Mouse (Mus musculus) heart, postnatal 14 days (tissue): ENCODE results near the gene Col20a1. TPM values are rescaled to one million over a fixed set of nuclear protein-coding genes. Genes with fewer than 3 reads are reported as not detected.

Experiments used
- DNase-seq, 2 experiments: peaks; one replicate each; pipeline ENCODE4 v3.0.0; 2021 to 2022
- intact Hi-C: fragments of 180-260 bp; cut with DNase I; formaldehyde crosslinking; loops from one replicate; pipeline ENCODE4 v1.15.1; 2025
- long read RNA-seq, 2 experiments: library from polyadenylated mRNA; stranded (forward); transcript quantifications; one replicate each; pipeline ENCODE4 v2.0.0; 2021
- total RNA-seq, 2 experiments: library from RNA; stranded (reverse); gene quantifications; 2 replicates each; pipeline ENCODE4 v1.2.3; 2021

The Col20a1 gene
- 1 to 10 TPM in 1 of 2 experiments, under 1 TPM in 1; 0.56 to 1.0 TPM for total RNA-seq
- long read RNA-seq, experiment 1, partial matches to known transcripts, result 1 of 1 reads
- long read RNA-seq, experiment 1, other reads (novel, unspliced or antisense), result 0 of 1 reads
- long read RNA-seq, experiment 2, partial matches to known transcripts, result 0 of 1 reads
- long read RNA-seq, experiment 2, other reads (novel, unspliced or antisense), result 1 of 1 reads

- no peak for DNase-seq
- intact Hi-C loops, result loop anchor here (10.0 kb wide), 1 partner anchor 368 kb away; no protein-coding TSS in a partner anchor
These were observed at the start of gene Col20a1 for GRCm38 (mm10) chr2:180986449-180986848. Gene Col20a1 (plus strand): TSS chr2:180986535.

GRCm38 (mm10) chr2:180940187-180940586 lies 46.1 kb upstream of the Col20a1 start:
- intact Hi-C loops, result no loop called here
- DNase-seq, result no peak

- no peak for DNase-seq
- intact Hi-C loops, result no loop called here
These were observed 44.5 kb upstream of the Col20a1 start for GRCm38 (mm10) chr2:180941869-180942268.

- DNase-seq, result no peak
- intact Hi-C loops, result no loop called here
These were observed 36.4 kb upstream of the Col20a1 start for GRCm38 (mm10) chr2:180949947-180950346.

GRCm38 (mm10) chr2:180952731-180953171 lies 33.6 kb upstream of the Col20a1 start:
- no peak for DNase-seq
- intact Hi-C loops, result no loop called here

- DNase-seq, result no peak
- intact Hi-C loops, result no loop called here
These were observed 32.7 kb upstream of the Col20a1 start for GRCm38 (mm10) chr2:180953638-180954037.

- DNase-seq, result peak; percentile 31 to 50
- intact Hi-C loops, result no loop called here
These were observed 32.0 kb upstream of the Col20a1 start, which contains the start of gene Nkain4 for GRCm38 (mm10) chr2:180954061-180955047. Gene Nkain4 (minus strand): TSS chr2:180954699.

GRCm38 (mm10) chr2:180959605-180960004 lies 26.7 kb upstream of the Col20a1 start:
- intact Hi-C loops, result no loop called here

GRCm38 (mm10) chr2:180960187-180960586 lies 26.1 kb upstream of the Col20a1 start:
- DNase-seq, result no peak
- intact Hi-C loops, result no loop called here

More at GRCm38 (mm10) chr2:180959605-180960004, 26.7 kb upstream of the Col20a1 start:
- DNase-seq, result no peak

GRCm38 (mm10) chr2:180962616-180963308 lies 23.6 kb upstream of the Col20a1 start:
- intact Hi-C loops, result no loop called here
- no peak for DNase-seq

- peak; percentile 78 to 82 for DNase-seq
- intact Hi-C loops, result loop anchor here (1.0 kb wide), 1 partner anchor 39 kb away; no protein-coding TSS in a partner anchor
These were observed 22.4 kb upstream of the Col20a1 start for GRCm38 (mm10) chr2:180963956-180964355.

- intact Hi-C loops, result no loop called here
- no peak for DNase-seq
These were observed 20.0 kb upstream of the Col20a1 start for GRCm38 (mm10) chr2:180966092-180966882.

GRCm38 (mm10) chr2:180967010-180967763 lies 19.1 kb upstream of the Col20a1 start, which contains the start of gene Arfgap1:
Gene Arfgap1 (plus strand): TSS chr2:180967225.
- DNase-seq, result peak; percentile 92 to 95
- intact Hi-C loops, result no loop called here

GRCm38 (mm10) chr2:180981133-180981532 lies 5.2 kb upstream of the Col20a1 start:
- no peak for DNase-seq
- intact Hi-C loops, result loop anchor here (10.0 kb wide), 1 partner anchor 374 kb away; no protein-coding TSS in a partner anchor

GRCm38 (mm10) chr2:180985635-180986034 lies 700 bp upstream of the Col20a1 start:
- DNase-seq, result no peak
- intact Hi-C loops, result loop anchor here (10.0 kb wide), 1 partner anchor 369 kb away; no protein-coding TSS in a partner anchor

GRCm38 (mm10) chr2:180987001-180987400 lies 666 bp downstream of the Col20a1 start:
- DNase-seq, result no peak
- intact Hi-C loops, result loop anchor here (10.0 kb wide), 1 partner anchor 368 kb away; no protein-coding TSS in a partner anchor

- intact Hi-C loops, result loop anchor here (10.0 kb wide), 1 partner anchor 367 kb away; no protein-coding TSS in a partner anchor
- no peak for DNase-seq
These were observed 1.2 kb downstream of the Col20a1 start for GRCm38 (mm10) chr2:180987432-180988030.

- no peak for DNase-seq
- intact Hi-C loops, result loop anchor here (10.0 kb wide), 1 partner anchor 366 kb away; no protein-coding TSS in a partner anchor
These were observed 2.1 kb downstream of the Col20a1 start for GRCm38 (mm10) chr2:180988347-180988913.
